Mouse (Mus musculus) retina, postnatal 1 day (tissue): Measurements from ENCODE around the gene Evx1.
A peak's percentile ranks its signal among the peaks of the same experiment; 100 is the strongest.
"Not testable (repeated sequence)": the region's sequence is repeated elsewhere in the genome, so short reads cannot be mapped to it uniquely, and the experiment has no call there.

Experiments used
- DNase-seq: peaks from one replicate; pipeline ENCODE4 v3.0.0-alpha.2; 2012

The Evx1 gene

DNA sequence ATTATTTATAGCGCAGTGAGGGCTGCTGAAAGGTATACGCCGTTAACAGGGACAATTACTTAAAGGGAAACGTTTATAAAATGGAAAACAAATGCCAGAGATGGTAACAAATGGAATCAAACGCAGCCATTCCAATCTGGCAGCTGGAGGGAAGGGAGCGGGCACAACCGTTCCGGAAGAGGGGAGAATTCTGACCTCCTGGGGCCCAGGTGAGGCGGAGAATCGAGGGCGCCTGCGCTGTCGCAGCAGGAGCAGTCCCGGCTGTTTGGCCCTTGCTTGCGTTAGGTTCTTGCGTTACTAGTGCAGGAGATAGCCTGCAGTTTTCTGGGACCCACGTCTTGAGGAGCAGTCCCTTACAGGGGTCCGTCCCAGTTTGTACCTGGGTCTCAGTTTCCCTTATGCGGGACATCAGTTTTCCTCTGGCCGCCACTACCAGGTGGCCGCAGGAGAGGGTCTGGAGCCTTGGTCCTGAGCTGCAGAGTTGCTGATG, 8.6 kb downstream of the Evx1 start:
- no peak for DNase-seq

- DNase-seq: peak; percentile 54
These were observed 9.5 kb downstream of the Evx1 start for GRCm38 (mm10) chr6:52322721-52323215.

- DNase-seq: peak; percentile 73
These were observed 10.0 kb downstream of the Evx1 start for GRCm38 (mm10) chr6:52323292-52323691.

DNA sequence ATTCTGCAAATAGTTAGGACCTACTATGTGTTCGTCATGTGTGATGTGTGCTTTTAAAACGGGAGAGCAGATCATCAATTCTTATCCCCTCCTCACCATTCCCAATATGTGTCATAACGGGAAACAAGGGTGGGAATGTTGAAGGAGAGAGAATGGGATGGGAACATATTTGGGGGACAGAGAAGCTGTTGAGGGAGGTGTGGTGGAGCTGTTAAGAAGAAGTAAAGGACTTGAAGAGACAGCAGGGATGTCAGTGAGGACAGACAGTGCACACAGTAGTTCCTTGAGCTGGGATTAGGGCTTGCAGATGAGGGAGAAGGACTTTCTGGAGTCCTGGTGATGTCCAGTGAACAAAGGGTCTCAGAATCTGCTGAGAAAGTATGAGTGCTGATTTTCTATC, 10.8 kb downstream of the Evx1 start:
- DNase-seq: no peak

GRCm38 (mm10) chr6:52346816-52347215, 33.5 kb downstream of the Evx1 start:
- DNase-seq: not testable (repeated sequence)

- no peak for DNase-seq
These were observed 52.7 kb downstream of the Evx1 start for GRCm38 (mm10) chr6:52366021-52366420.

DNA sequence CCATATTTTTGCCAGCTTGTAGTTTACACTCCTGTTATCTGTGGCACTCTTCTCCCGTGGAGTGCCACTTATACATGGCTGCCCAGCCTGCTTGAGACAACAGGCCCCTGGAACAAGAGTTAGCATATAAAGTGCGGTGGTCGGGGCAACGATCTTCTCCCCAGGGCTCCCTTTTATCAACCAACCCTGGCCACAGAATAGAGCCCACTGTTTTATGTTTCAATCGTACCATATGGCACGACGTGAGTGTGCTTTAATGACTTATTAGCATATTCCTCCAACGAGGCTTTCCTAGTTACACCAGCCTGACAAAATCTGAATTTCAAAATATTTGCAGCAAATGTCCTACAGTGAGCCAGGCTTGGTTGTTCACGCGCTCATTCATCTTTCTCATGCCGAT, 53.2 kb downstream of the Evx1 start:
- DNase-seq: no peak

DNA sequence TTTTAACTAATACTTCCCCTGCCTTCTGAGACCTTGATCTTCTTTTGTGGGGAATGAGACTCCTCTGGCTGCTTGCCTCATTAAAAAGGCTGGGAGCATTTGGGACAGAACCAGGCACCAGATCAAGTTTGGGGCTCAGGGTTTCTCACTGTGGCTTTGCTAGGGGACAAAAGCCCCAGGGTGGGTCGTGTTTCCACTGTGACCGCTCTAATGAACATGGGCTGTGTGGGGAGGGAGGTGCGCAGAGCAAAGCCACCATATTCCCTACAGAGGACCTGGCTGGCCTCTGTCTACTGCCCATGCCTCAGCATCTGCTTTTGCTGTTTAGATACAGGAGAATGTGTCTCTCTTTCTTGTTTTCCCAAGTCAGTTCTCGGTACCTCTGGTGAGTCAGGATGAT, 53.8 kb downstream of the Evx1 start:
- DNase-seq: no peak
